In genomic region chr11:115266400-115266778, GRCm38 (mm10) we compare ENCODE assay signal across 8 mouse cellular contexts. TPM values are rescaled to one million over a fixed set of nuclear protein-coding genes. Genes with fewer than 3 reads are reported as not detected.
DNase-seq lines count a peak whose midpoint lies in the region; ATAC-seq and TF ChIP-seq lines count a peak whose summit lies in the region.

No protein-coding gene starts in this region.

- H3K27ac ChIP-seq in heart, postnatal 0 days (ENCODE audit: low read depth) = no peak overlapping the region
- H3K27ac ChIP-seq in cerebellum, adult 2 months (ENCODE audit: insufficient read depth, low read length) = peak overlapping the region; percentile 99
- H3K27ac ChIP-seq in hindbrain, embryonic 10.5 days = peak overlapping the region; percentile 31; the same call in 1 of the 2 replicates
- H3K27ac ChIP-seq in midbrain, embryonic 13.5 days = no peak overlapping the region

- no peak for TF ChIP-seq CTCF in heart, postnatal 0 days (IDR thresholded peaks at IDR 0.05; ENCODE audit: low read depth)
- no peak for TF ChIP-seq CTCF in cerebellum, adult 2 months (IDR thresholded peaks at IDR 0.05; ENCODE audit: borderline replicate concordance, insufficient read depth, low read depth, low read length)
- TF ChIP-seq CTCF in lung, adult 2 months (IDR thresholded peaks at IDR 0.05; ENCODE audit: insufficient read depth, low read length) = no peak

- no peaks in the 10 kb centered on the region for H3K9me3 ChIP-seq in heart, postnatal 0 days (replicated peaks; ENCODE audit: control insufficient read depth, low read length)
- H3K9me3 ChIP-seq in hindbrain, embryonic 10.5 days = no peaks in the 10 kb centered on the region
- no peaks in the 10 kb centered on the region for H3K9me3 ChIP-seq in midbrain, embryonic 13.5 days

- H3K36me3 ChIP-seq in heart, postnatal 0 days (replicated peaks; ENCODE audit: control insufficient read depth, insufficient read depth, low read length) = peaks cover 6% of the 10 kb centered on the region; the same call in 1 of the 2 replicates
- H3K36me3 ChIP-seq in hindbrain, embryonic 10.5 days = peaks cover 18% of the 10 kb centered on the region
- H3K36me3 ChIP-seq in midbrain, embryonic 13.5 days = peaks cover 22% of the 10 kb centered on the region

- H3K4me3 ChIP-seq in heart, postnatal 0 days (ENCODE audit: low read depth, low read length) = peak overlapping the region; percentile 48
- peak overlapping the region; percentile 79 for H3K4me3 ChIP-seq in cerebellum, adult 2 months (replicated peaks; ENCODE audit: insufficient read depth, low read depth, low read length)
- H3K4me3 ChIP-seq in hindbrain, embryonic 10.5 days = peak overlapping the region; percentile 51
- H3K4me3 ChIP-seq in midbrain, embryonic 13.5 days (replicated peaks) = peak overlapping the region; percentile 32
- H3K4me3 ChIP-seq in lung, adult 2 months (replicated peaks; ENCODE audit: extremely low read depth, low read depth, low read length) = no peak overlapping the region

- no peak for TF ChIP-seq POLR2A in cerebellum, adult 2 months (IDR thresholded peaks at IDR 0.05; ENCODE audit: borderline replicate concordance, insufficient read depth, low read length)
- no peak for TF ChIP-seq POLR2A in lung, adult 2 months (IDR thresholded peaks at IDR 0.05; ENCODE audit: borderline replicate concordance, extremely low read depth, low read depth, low read length)

- H3K27me3 ChIP-seq in heart, postnatal 0 days (ENCODE audit: control insufficient read depth, insufficient read depth, low read length) = peaks cover 73% of the 10 kb centered on the region
- no peaks in the 10 kb centered on the region for H3K27me3 ChIP-seq in cerebellum, adult 2 months (ENCODE audit: control insufficient read depth, insufficient read depth, low read length)
- peaks cover 89% of the 10 kb centered on the region for H3K27me3 ChIP-seq in hindbrain, embryonic 10.5 days (ENCODE audit: insufficient read depth, poor library complexity, severe bottlenecking)
- peaks cover 83% of the 10 kb centered on the region for H3K27me3 ChIP-seq in midbrain, embryonic 13.5 days

- ATAC-seq in heart, postnatal 0 days (ENCODE audit: insufficient read depth, low read depth) = no peak
- no peak for ATAC-seq in midbrain, embryonic 13.5 days

- H3K4me1 ChIP-seq in heart, postnatal 0 days (ENCODE audit: control insufficient read depth, insufficient read depth) = peaks cover 13% of the 10 kb centered on the region; the same call in 1 of the 2 replicates
- peaks cover 41% of the 10 kb centered on the region for H3K4me1 ChIP-seq in cerebellum, adult 2 months (ENCODE audit: control insufficient read depth, insufficient read depth, low read length)
- H3K4me1 ChIP-seq in hindbrain, embryonic 10.5 days (replicated peaks) = peaks cover 54% of the 10 kb centered on the region
- peaks cover 30% of the 10 kb centered on the region for H3K4me1 ChIP-seq in midbrain, embryonic 13.5 days (replicated peaks)
- H3K4me1 ChIP-seq in lung, adult 2 months (ENCODE audit: control insufficient read depth, insufficient read depth, low read length) = no peaks in the 10 kb centered on the region

- peak overlapping the region; percentile 65 for H3K4me2 ChIP-seq in heart, postnatal 0 days (ENCODE audit: low read depth, low read length)
- H3K4me2 ChIP-seq in midbrain, embryonic 13.5 days (replicated peaks) = peak overlapping the region; percentile 54

- WGBS in heart, postnatal 0 days = 4% methylated on average over 22 of the region's 22 CpGs
- WGBS in cerebellum, adult 2 months = under 1% methylated on average over 22 of the region's 22 CpGs
- under 1% methylated on average over 22 of the region's 22 CpGs for WGBS in hindbrain, embryonic 10.5 days
- WGBS in midbrain, embryonic 13.5 days = under 1% methylated on average over 22 of the region's 22 CpGs
- WGBS in lung, adult 2 months = 5% methylated on average over 21 of the region's 22 CpGs

- DNase-seq in heart, postnatal 0 days (ENCODE audit: low spot score) = no peak
- no peak for DNase-seq in heart, adult 9 months (ENCODE audit: low spot score in 2 of 2)
- peak; percentile 80 to 87 for DNase-seq in cerebellum, adult 2 months
- peak; percentile 43 for DNase-seq in hindbrain, embryonic 10.5 days (ENCODE audit: low spot score)
- DNase-seq in ovary, postnatal 14 days (ENCODE audit: low spot score) = no peak
- DNase-seq in thymus, postnatal 0 days (ENCODE audit: low spot score) = no peak
- no peak for DNase-seq in lung, adult 2 months

- TF ChIP-seq EP300 in heart, postnatal 0 days (IDR thresholded peaks at IDR 0.05; ENCODE audit: low read depth) = no peak

- no peak overlapping the region for H3K9ac ChIP-seq in heart, postnatal 0 days (replicated peaks; ENCODE audit: low read depth, low read length)
- H3K9ac ChIP-seq in midbrain, embryonic 13.5 days (replicated peaks) = no peak overlapping the region

RNA-seq across cellular contexts. Expression of gene Grin2c, which starts 0.7 kb away (rescaled TPM):
- total RNA-seq in heart, postnatal 0 days (2014; rRNA removed; ENCODE audit: low replicate concordance) = 0.15 and 1.6 TPM in 2 replicates
- polyA plus RNA-seq in heart, postnatal 0 days (2015; fragmentation: Nextera tagmentation; extraction: Ambion mirVana) = not detected in 2 replicates
- polyA plus RNA-seq in cerebellum, adult 2 months (2012; rRNA removed) = 249 and 283 TPM in 2 replicates
- 0.14 and 0.18 TPM in 2 replicates for polyA plus RNA-seq in hindbrain, embryonic 10.5 days (2016; fragmentation: Nextera tagmentation; extraction: Ambion mirVana)
- polyA plus RNA-seq in midbrain, embryonic 13.5 days (2015; fragmentation: Nextera tagmentation; extraction: Ambion mirVana) = 0.06 and 0.12 TPM in 2 replicates
- polyA plus RNA-seq in thymus, postnatal 0 days (2015; fragmentation: Nextera tagmentation; extraction: Ambion mirVana) = 0.60 and 0.83 TPM in 2 replicates
- polyA plus RNA-seq in lung, adult 2 months (2012; rRNA removed) = 4.8 and 6.5 TPM in 2 replicates

RNA-seq across cellular contexts. Expression of gene Fdxr, which starts 10.5 kb away (rescaled TPM):
- 13.8 and 18.2 TPM in 2 replicates for total RNA-seq in heart, postnatal 0 days (2014; rRNA removed; ENCODE audit: low replicate concordance)
- 9.6 and 10.1 TPM in 2 replicates for polyA plus RNA-seq in heart, postnatal 0 days (2015; fragmentation: Nextera tagmentation; extraction: Ambion mirVana)
- 53.5 and 56.8 TPM in 2 replicates for polyA plus RNA-seq in cerebellum, adult 2 months (2012; rRNA removed)
- 17.7 TPM in 2 replicates for polyA plus RNA-seq in hindbrain, embryonic 10.5 days (2016; fragmentation: Nextera tagmentation; extraction: Ambion mirVana)
- 19.3 and 24.1 TPM in 2 replicates for polyA plus RNA-seq in midbrain, embryonic 13.5 days (2015; fragmentation: Nextera tagmentation; extraction: Ambion mirVana)
- 22.0 and 22.4 TPM in 2 replicates for polyA plus RNA-seq in thymus, postnatal 0 days (2015; fragmentation: Nextera tagmentation; extraction: Ambion mirVana)
- polyA plus RNA-seq in lung, adult 2 months (2012; rRNA removed) = 11.1 and 13.0 TPM in 2 replicates

RNA-seq across cellular contexts. Expression of gene Fads6, which starts 31.1 kb away (rescaled TPM):
- 2.9 and 3.5 TPM in 2 replicates for total RNA-seq in heart, postnatal 0 days (2014; rRNA removed; ENCODE audit: low replicate concordance)
- polyA plus RNA-seq in heart, postnatal 0 days (2015; fragmentation: Nextera tagmentation; extraction: Ambion mirVana) = 0.33 and 0.34 TPM in 2 replicates
- 57.3 and 63.7 TPM in 2 replicates for polyA plus RNA-seq in cerebellum, adult 2 months (2012; rRNA removed)
- polyA plus RNA-seq in hindbrain, embryonic 10.5 days (2016; fragmentation: Nextera tagmentation; extraction: Ambion mirVana) = 0.27 and 0.47 TPM in 2 replicates
- 0.41 and 0.43 TPM in 2 replicates for polyA plus RNA-seq in midbrain, embryonic 13.5 days (2015; fragmentation: Nextera tagmentation; extraction: Ambion mirVana)
- 0.37 and 0.39 TPM in 2 replicates for polyA plus RNA-seq in thymus, postnatal 0 days (2015; fragmentation: Nextera tagmentation; extraction: Ambion mirVana)
- polyA plus RNA-seq in lung, adult 2 months (2012; rRNA removed) = 2.8 and 3.8 TPM in 2 replicates

RNA-seq across cellular contexts. Expression of gene Otop2, which starts 40.6 kb away (rescaled TPM):
- 0.12 TPM in 1 of 2 replicates, not detected in the other for total RNA-seq in heart, postnatal 0 days (2014; rRNA removed; ENCODE audit: low replicate concordance)
- polyA plus RNA-seq in heart, postnatal 0 days (2015; fragmentation: Nextera tagmentation; extraction: Ambion mirVana) = not detected in 2 replicates
- 0.65 and 0.97 TPM in 2 replicates for polyA plus RNA-seq in cerebellum, adult 2 months (2012; rRNA removed)
- not detected in 2 replicates for polyA plus RNA-seq in hindbrain, embryonic 10.5 days (2016; fragmentation: Nextera tagmentation; extraction: Ambion mirVana)
- polyA plus RNA-seq in midbrain, embryonic 13.5 days (2015; fragmentation: Nextera tagmentation; extraction: Ambion mirVana) = not detected in 2 replicates
- polyA plus RNA-seq in thymus, postnatal 0 days (2015; fragmentation: Nextera tagmentation; extraction: Ambion mirVana) = not detected in 2 replicates
- 8.3 TPM in 1 of 2 replicates, not detected in the other for polyA plus RNA-seq in lung, adult 2 months (2012; rRNA removed)

RNA-seq across cellular contexts. Expression of gene Ush1g, which starts 55.5 kb away (rescaled TPM):
- total RNA-seq in heart, postnatal 0 days (2014; rRNA removed; ENCODE audit: low replicate concordance) = 0.31 TPM in 1 of 2 replicates, not detected in the other
- 0.03 and 0.05 TPM in 2 replicates for polyA plus RNA-seq in heart, postnatal 0 days (2015; fragmentation: Nextera tagmentation; extraction: Ambion mirVana)
- 1.4 TPM in 2 replicates for polyA plus RNA-seq in cerebellum, adult 2 months (2012; rRNA removed)
- 0.10 TPM in 1 of 2 replicates, not detected in the other for polyA plus RNA-seq in hindbrain, embryonic 10.5 days (2016; fragmentation: Nextera tagmentation; extraction: Ambion mirVana)
- 0.05 TPM in 1 of 2 replicates, not detected in the other for polyA plus RNA-seq in midbrain, embryonic 13.5 days (2015; fragmentation: Nextera tagmentation; extraction: Ambion mirVana)
- not detected in 2 replicates for polyA plus RNA-seq in thymus, postnatal 0 days (2015; fragmentation: Nextera tagmentation; extraction: Ambion mirVana)
- polyA plus RNA-seq in lung, adult 2 months (2012; rRNA removed) = 0.11 and 0.17 TPM in 2 replicates

Comparison
In these comparisons a context has a peak if more than half of its experiments do, and no peak if none do; other contexts are left out.
1. DNase-seq: peak in cerebellum, adult 2 months (2 of 2) and hindbrain, embryonic 10.5 days (single experiment); none in heart, postnatal 0 days (single experiment), heart, adult 9 months (0 of 2), ovary, postnatal 14 days (single experiment), thymus, postnatal 0 days (single experiment) and lung, adult 2 months (single experiment).
2. H3K27ac ChIP-seq: peak in cerebellum, adult 2 months (single experiment) and hindbrain, embryonic 10.5 days (single experiment); none in heart, postnatal 0 days (single experiment) and midbrain, embryonic 13.5 days (single experiment).
3. RNA of gene Grin2c, which starts 0.7 kb away (polyA plus RNA-seq): 249 to 283 TPM in cerebellum, adult 2 months; 4.8 to 6.5 TPM in lung, adult 2 months, 0.60 to 0.83 TPM in thymus, postnatal 0 days, 0.14 to 0.18 TPM in hindbrain, embryonic 10.5 days, 0.06 to 0.12 TPM in midbrain, embryonic 13.5 days and not detected in heart, postnatal 0 days; every median in the first group is over 10 times any median in the second.
4. RNA of gene Fads6, which starts 31.1 kb away (polyA plus RNA-seq): 57.3 to 63.7 TPM in cerebellum, adult 2 months; 2.8 to 3.8 TPM in lung, adult 2 months, 0.41 to 0.43 TPM in midbrain, embryonic 13.5 days, 0.37 to 0.39 TPM in thymus, postnatal 0 days, 0.33 to 0.34 TPM in heart, postnatal 0 days and 0.27 to 0.47 TPM in hindbrain, embryonic 10.5 days; every median in the first group is over 10 times any median in the second.